Mouse (Mus musculus) midbrain, embryonic 16.5 days (tissue): ENCODE results near the gene Ddb1. TPM values are rescaled to one million over a fixed set of nuclear protein-coding genes. Genes with fewer than 3 reads are reported as not detected.

ENCODE experiments used
- ATAC-seq: fragments of 200-750 bp; cut with Nextera tagmentation; 2 replicates; pipeline ENCODE4 v1.8.0; 2017; ENCODE audit warnings: moderate TSS enrichment
- H3K27ac ChIP-seq: fragments of 300-500 bp; sonication (generic); 2 replicates; pipeline ENCODE4 v1.5.1; 2014; ENCODE audit warnings: mild to moderate bottlenecking, low read length, mixed read lengths
- H3K27me3 ChIP-seq: fragments of 300-500 bp; sonication (generic); 2 replicates; pipeline ENCODE4 v1.6.1; 2014; ENCODE audit warnings: low read depth, low read length, mixed read lengths; ENCODE audit not compliant: control insufficient read depth, insufficient read depth
- H3K36me3 ChIP-seq: fragments of 300-500 bp; sonication (generic); 2 replicates; pipeline ENCODE4 v1.6.1; 2014; ENCODE audit warnings: mild to moderate bottlenecking, low read length, moderate library complexity, mixed read lengths; ENCODE audit not compliant: control insufficient read depth, insufficient read depth
- H3K4me1 ChIP-seq: fragments of 300-500 bp; sonication (generic); 2 replicates; pipeline ENCODE4 v1.6.1; 2014; ENCODE audit warnings: mild to moderate bottlenecking, low read length, mixed read lengths; ENCODE audit not compliant: control insufficient read depth, insufficient read depth
- H3K4me2 ChIP-seq: fragments of 300-500 bp; sonication (generic); 2 replicates; pipeline ENCODE4 v1.6.1; 2014; ENCODE audit warnings: mild to moderate bottlenecking, low read length, mixed read lengths
- H3K4me3 ChIP-seq: fragments of 300-500 bp; sonication (generic); 2 replicates; pipeline ENCODE4 v1.5.1; 2014; ENCODE audit warnings: low read depth, mild to moderate bottlenecking, low read length, moderate library complexity, mixed read lengths
- H3K9ac ChIP-seq: fragments of 300-500 bp; sonication (generic); 2 replicates; pipeline ENCODE4 v1.6.1; 2014; ENCODE audit warnings: low read depth, low read length, mixed read lengths
- H3K9me3 ChIP-seq: fragments of 300-500 bp; sonication (generic); replicated peaks from 2 replicates; pipeline ENCODE4 v1.6.1; 2014; ENCODE audit warnings: mild to moderate bottlenecking, low read length, mixed read lengths; ENCODE audit not compliant: control insufficient read depth, poor library complexity, severe bottlenecking
- whole genome bisulfite sequencing: fragments of 180-500 bp; shearing (Covaris S2); extraction: QIAGEN DNeasy Blood & Tissue Kit; methylation state at CpG from one replicate; pipeline ENCODE4 v1.1.7; 2014; 5-methylcytosine and 5-hydroxymethylcytosine counted together
- polyA plus RNA-seq: library from polyadenylated mRNA; unstranded; fragments of >200 nt; fragmentation: Nextera tagmentation; extraction: Ambion mirVana; gene quantifications from 2 replicates; pipeline ENCODE4 v1.2.1, GENCODE M21; 2015

Ddb1 gene
- polyA plus RNA-seq, 1 experiment from 2014 or later: 218 TPM

DNA sequence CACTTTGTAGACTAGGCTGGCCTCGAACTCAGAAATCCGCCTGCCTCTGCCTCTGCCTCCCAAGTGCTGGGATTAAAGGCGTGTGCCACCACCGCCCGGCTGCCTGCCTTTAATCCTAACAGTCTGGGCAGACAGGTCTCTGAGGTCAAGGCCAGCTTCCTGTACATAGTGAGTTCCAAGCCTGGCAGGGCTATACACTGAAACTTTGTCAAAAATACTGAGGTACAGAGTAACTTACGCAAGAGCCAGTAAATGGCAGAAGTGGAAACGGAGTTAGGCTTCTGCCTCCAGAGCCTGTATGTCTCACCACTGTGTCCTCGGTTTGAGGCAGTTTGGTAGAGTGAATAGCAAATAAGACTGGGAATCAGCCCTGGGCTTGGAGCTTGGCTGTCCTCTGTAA is 17.9 kb upstream of the Ddb1 start:
- Histone ChIP-seq H3K27ac (no peak overlapping the region), H3K4me2 (no peak overlapping the region), H3K4me1 (no peaks in the 10 kb centered on the region), H3K4me3 (no peak overlapping the region), H3K9ac (no peak overlapping the region), H3K9me3 (no peaks in the 10 kb centered on the region), H3K27me3 (no peaks in the 10 kb centered on the region), H3K36me3 (0 out of 2 replicates have a peak, but pooled peaks cover 4% of the 10 kb centered on the region)
- ATAC-seq: no peak
- WGBS: 90% methylated on average over 8 of the region's 8 CpGs

DNA sequence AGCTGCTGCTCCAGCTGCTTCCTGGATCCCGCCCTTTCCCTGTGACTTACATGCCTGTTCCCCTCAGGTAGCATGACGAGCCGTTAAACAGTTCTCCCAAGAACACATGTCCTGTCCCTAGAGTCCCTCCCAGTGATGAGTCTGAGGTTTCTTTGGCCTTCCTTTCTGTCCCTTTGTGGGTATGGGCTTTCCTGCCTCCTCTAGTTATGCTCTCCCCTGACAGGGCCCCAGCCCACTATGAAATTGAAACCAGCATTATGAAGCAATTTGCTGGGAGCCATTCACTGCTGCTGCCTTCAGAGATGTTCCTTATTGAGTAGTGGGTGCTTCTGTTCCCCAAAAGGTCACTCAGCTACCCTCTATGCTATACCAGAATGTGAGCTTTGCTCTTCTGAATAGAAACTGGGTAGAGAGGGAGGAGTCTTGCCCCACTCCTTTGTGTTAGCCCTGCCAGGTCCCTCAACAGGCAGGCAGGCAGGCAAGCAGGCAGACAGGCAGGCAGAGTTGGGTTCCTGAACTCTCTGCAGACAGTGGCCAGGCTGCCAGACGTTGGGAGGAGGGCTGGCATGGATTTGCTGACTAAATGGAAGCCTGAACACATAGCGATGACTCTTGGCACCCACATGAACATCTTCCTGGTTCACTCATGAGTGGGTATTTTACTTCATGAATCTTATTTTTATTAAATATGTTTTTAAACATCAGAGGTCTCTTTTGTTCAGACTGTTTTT is 15.8 kb upstream of the Ddb1 start:
- 67% methylated on average over 5 of the region's 5 CpGs for WGBS
- no peaks in the 10 kb centered on the region for H3K27me3 ChIP-seq

DNA sequence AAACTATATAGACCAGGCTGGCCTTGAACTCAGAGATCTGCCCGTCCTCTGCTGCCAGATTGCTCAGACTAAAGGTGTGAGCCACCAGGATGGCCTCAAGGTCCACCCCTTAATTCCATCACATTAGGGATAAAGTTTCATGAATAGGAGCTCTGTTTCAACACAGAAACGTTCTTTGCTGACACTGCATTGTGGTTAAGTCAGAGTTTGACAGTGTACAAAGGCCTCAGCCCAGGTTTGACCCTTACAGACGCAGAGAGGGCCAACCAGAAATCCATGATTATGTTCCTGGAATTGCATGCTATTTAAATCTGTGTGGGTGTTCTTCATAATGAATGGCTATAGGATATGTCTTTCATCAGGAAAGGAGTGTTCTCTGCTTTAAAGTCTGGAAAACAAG is 14.8 kb upstream of the Ddb1 start:
- no peaks in the 10 kb centered on the region for H3K4me1 ChIP-seq
- no peak overlapping the region for H3K9ac ChIP-seq
- no peaks in the 10 kb centered on the region for H3K9me3 ChIP-seq
- H3K4me2 ChIP-seq: no peak overlapping the region
- no peak overlapping the region for H3K4me3 ChIP-seq
- H3K27ac ChIP-seq: no peak overlapping the region
- H3K36me3 ChIP-seq: peaks cover 12% of the 10 kb centered on the region
- no peaks in the 10 kb centered on the region for H3K27me3 ChIP-seq
- 71% methylated on average over 3 of the region's 3 CpGs for WGBS
- no peak for ATAC-seq

More for the DNA sequence above, 15.8 kb upstream of the Ddb1 start:
- Histone ChIP-seq H3K4me3 (no peak overlapping the region), H3K27ac (no peak overlapping the region), H3K9me3 (no peaks in the 10 kb centered on the region), H3K4me2 (no peak overlapping the region), H3K9ac (no peak overlapping the region), H3K36me3 (0 out of 2 replicates have a peak, but pooled peaks cover 4% of the 10 kb centered on the region), H3K4me1 (no peaks in the 10 kb centered on the region)
- no peak for ATAC-seq

DNA sequence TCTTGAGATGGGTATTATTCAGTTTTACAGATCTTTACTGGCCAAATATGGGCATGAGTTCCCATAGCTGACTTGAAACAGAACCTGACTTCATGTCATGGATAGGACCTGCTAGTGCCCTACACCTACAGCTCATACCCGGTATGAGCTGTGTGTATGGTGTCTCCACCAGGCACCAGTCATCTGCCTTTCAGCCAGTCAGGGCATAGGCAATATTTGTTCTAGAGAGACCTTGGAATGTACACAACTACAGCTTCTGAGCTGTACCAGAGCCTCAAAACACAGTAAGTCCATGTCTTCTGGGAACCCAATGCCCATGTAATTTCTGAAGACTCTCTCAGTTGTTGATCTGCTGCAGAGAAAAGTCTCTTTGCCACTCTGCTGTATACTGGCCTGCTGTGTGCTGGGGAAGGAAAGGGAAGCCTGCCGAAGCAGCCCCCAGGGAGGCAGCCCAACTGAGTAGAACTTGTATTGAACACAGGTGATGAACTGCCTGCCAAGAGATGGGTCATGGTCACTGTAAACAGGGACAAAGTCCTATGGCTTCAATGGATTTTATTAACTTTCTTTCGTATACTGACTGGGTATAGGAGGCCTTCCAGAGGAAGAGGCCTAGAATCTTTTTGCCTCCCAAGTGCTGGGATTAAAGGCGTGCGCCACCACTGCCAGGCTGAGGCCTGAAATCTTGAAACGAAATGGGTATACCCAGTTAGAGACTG is 13.3 kb upstream of the Ddb1 start:
- no peaks in the 10 kb centered on the region for H3K9me3 ChIP-seq
- no peak overlapping the region for H3K27ac ChIP-seq
- ATAC-seq: no peak
- H3K4me1 ChIP-seq: no peaks in the 10 kb centered on the region
- H3K4me2 ChIP-seq: no peak overlapping the region
- H3K27me3 ChIP-seq: no peaks in the 10 kb centered on the region
- peaks cover 16% of the 10 kb centered on the region for H3K36me3 ChIP-seq
- no peak overlapping the region for H3K4me3 ChIP-seq
- no peak overlapping the region for H3K9ac ChIP-seq
- WGBS: 93% methylated on average over 6 of the region's 6 CpGs

DNA sequence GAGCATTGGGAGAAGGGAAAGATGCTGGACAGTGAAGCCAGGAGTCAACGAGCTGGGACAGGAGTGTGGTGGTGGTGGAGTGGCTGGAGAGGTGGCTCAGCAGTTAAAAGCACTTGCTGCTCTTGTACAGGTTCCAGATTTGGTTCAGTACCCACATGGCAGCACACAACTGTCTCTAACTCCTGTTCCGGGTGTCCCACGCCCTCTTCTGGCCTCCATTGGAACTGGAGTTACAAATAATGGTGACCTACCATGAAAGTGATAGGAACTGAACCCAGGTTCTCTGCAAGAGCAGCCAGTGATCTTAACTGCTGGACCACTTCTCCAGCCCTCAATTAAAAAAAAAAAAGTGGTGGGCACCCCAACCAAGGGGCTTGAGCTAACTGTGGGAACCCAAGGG is 6.9 kb upstream of the Ddb1 start:
- H3K36me3 ChIP-seq: peaks cover 15% of the 10 kb centered on the region
- no peak overlapping the region for H3K4me2 ChIP-seq
- no peak for ATAC-seq
- no peak overlapping the region for H3K4me3 ChIP-seq
- H3K4me1 ChIP-seq: peaks cover 5% of the 10 kb centered on the region
- H3K27ac ChIP-seq: no peak overlapping the region
- 22% methylated on average over 3 of the region's 3 CpGs for WGBS
- H3K27me3 ChIP-seq: no peaks in the 10 kb centered on the region
- H3K9ac ChIP-seq: no peak overlapping the region
- H3K9me3 ChIP-seq: no peaks in the 10 kb centered on the region

DNA sequence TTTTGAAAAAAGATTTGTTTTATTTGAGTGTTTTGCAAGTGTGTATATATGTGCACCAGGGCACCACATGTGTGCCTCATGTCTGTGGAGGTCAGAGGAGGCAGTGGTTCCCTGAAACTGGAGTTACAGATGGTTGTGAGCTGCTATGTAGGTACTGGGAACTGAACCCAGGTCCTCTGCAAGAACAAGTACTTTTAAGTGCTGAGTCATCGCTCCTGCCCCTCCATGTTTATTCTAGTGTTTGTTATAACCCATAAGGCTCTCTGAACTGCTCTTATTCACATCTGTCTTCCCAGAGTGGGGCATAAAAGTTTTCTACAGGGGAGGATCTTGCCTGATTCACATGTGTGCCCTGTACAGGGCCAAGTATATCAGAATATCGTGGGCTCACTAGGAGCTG is 5.5 kb upstream of the Ddb1 start:
- no peaks in the 10 kb centered on the region for H3K9me3 ChIP-seq
- no peak overlapping the region for H3K9ac ChIP-seq
- no peak overlapping the region for H3K4me3 ChIP-seq
- H3K27ac ChIP-seq: no peak overlapping the region
- peaks cover 13% of the 10 kb centered on the region for H3K36me3 ChIP-seq
- peaks cover 13% of the 10 kb centered on the region for H3K4me1 ChIP-seq
- 94% methylated on average over 2 of the region's 2 CpGs for WGBS
- no peaks in the 10 kb centered on the region for H3K27me3 ChIP-seq
- ATAC-seq: no peak
- no peak overlapping the region for H3K4me2 ChIP-seq

DNA sequence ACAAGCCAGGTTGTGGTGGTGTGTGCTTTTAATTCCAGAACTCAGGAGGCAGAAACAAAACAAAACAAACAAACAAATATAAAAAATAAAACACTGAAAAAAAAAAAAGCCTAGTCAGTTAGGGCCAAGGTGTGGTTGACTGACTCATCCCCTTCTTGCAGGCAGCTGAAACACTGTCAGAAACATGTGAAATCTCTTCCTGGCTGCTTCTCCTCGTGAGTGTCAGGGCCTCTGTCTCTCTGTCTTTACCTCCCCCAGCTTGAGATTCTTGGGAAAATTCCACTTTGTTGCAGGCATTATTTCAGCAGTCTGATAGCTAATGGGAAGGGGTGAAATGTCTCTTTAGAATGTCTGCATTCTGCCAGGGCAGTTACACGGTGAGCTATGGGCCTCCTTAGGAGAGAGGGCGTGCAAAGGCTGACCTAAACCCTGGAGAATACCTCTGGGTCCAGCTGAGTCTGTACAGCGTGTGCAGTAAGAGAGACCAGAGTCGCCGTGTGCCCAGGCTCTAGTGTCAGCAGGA is 2.8 kb upstream of the Ddb1 start:
- peak overlapping the region; percentile 69 for H3K9ac ChIP-seq
- no peaks in the 10 kb centered on the region for H3K9me3 ChIP-seq
- no peaks in the 10 kb centered on the region for H3K27me3 ChIP-seq
- peaks cover 2% of the 10 kb centered on the region; the same call in 1 of the 2 replicates for H3K36me3 ChIP-seq
- H3K27ac ChIP-seq: peak overlapping the region; percentile 87
- peak; percentile 26; the same call in 1 of the 2 replicates for ATAC-seq
- peaks cover 27% of the 10 kb centered on the region for H3K4me1 ChIP-seq
- H3K4me2 ChIP-seq: peak overlapping the region; percentile 57
- WGBS: 2% methylated on average over 6 of the region's 6 CpGs
- H3K4me3 ChIP-seq: peak overlapping the region; percentile 28

DNA sequence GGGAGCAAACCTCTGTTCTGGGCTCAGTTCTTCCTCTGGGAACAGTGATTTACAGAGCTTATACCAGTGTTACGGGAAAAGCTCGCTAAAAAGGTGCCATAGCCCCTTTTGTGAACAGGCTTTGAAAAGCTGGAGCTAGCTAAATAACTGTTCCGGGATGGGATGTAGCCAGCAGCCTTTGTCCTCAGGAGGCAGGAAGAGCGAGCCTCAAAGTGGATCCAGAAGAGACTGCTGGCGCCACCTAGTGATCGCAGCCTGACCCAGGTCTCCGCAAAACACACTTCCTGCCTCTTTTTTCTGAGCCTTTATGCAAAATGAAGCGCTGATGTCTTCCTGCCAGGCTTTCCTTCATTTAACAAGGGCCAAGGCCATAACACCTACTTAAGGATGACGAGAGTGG is 2.3 kb upstream of the Ddb1 start:
- 2% methylated on average over 9 of the region's 9 CpGs for WGBS
- Histone ChIP-seq H3K4me3 (peak overlapping the region; percentile 28), H3K9ac (peak overlapping the region; percentile 69), H3K9me3 (no peaks in the 10 kb centered on the region), H3K4me2 (peak overlapping the region; percentile 57), H3K4me1 (peaks cover 27% of the 10 kb centered on the region), H3K36me3 (peaks cover 3% of the 10 kb centered on the region), H3K27ac (peak overlapping the region; percentile 87), H3K27me3 (no peaks in the 10 kb centered on the region)
- peak; percentile 63; the same call in 1 of the 2 replicates for ATAC-seq
